Mouse (Mus musculus): ENCODE measurements around the gene Ntf5. TPM values are rescaled to one million over a fixed set of nuclear protein-coding genes. Genes with fewer than 3 reads are reported as not detected.

The Ntf5 gene
- polyA plus RNA-seq, 1 experiment from 2014 or later: 0.10 TPM

GRCm38 (mm10) chr7:45465549-45465948, 52.1 kb downstream of the Ntf5 start:
- H3K4me3 ChIP-seq (replicated peaks; ENCODE audit: low read length): peak overlapping the region; percentile 88
- 69% methylated on average over 9 of the region's 9 CpGs for WGBS
- H3K27me3 ChIP-seq (replicated peaks; ENCODE audit: control insufficient read depth, insufficient read depth, low read length): no peaks in the 10 kb centered on the region
- peaks cover 9% of the 10 kb centered on the region; the same call in 1 of the 2 replicates for H3K36me3 ChIP-seq (ENCODE audit: control insufficient read depth, insufficient read depth)
- H3K4me1 ChIP-seq (replicated peaks; ENCODE audit: control insufficient read depth, insufficient read depth, low read length): peaks cover 20% of the 10 kb centered on the region
- no peak for ATAC-seq
- H3K9ac ChIP-seq (replicated peaks; ENCODE audit: low read depth, low read length): peak overlapping the region; percentile 91; the same call in 1 of the 2 replicates
- H3K27ac ChIP-seq (ENCODE audit: low read length): no peak overlapping the region
- peak overlapping the region; percentile 85 for H3K4me2 ChIP-seq (ENCODE audit: low read length)
- H3K9me3 ChIP-seq (ENCODE audit: control insufficient read depth, low read length): no peaks in the 10 kb centered on the region

- peak; percentile 72 for ATAC-seq
- Histone ChIP-seq H3K27me3 (replicated peaks; ENCODE audit: control insufficient read depth, insufficient read depth, low read length) (no peaks in the 10 kb centered on the region), H3K4me3 (replicated peaks; ENCODE audit: low read length) (peak within 1 kb of the TSS; percentile 88), H3K4me1 (replicated peaks; ENCODE audit: control insufficient read depth, insufficient read depth, low read length) (peaks cover 13% of the 10 kb centered on the region), H3K27ac (ENCODE audit: low read length) (peak within 1 kb of the TSS; percentile 65), H3K4me2 (ENCODE audit: low read length) (peak within 1 kb of the TSS; percentile 85), H3K9ac (replicated peaks; ENCODE audit: low read depth, low read length) (peak within 1 kb of the TSS; percentile 91), H3K36me3 (ENCODE audit: control insufficient read depth, insufficient read depth) (peaks cover 9% of the 10 kb centered on the region; the same call in 1 of the 2 replicates), H3K9me3 (ENCODE audit: control insufficient read depth, low read length) (no peaks in the 10 kb centered on the region)
- WGBS: under 1% methylated on average over 56 of the region's 58 CpGs
Observed at GRCm38 (mm10) chr7:45466283-45467089, 53.0 kb downstream of the Ntf5 start, which contains the start of gene Bax. Gene Bax, minus strand, starts transcription at chr7:45466898.

Small RNA genes within 50 kb of the gene (microRNA-seq; reads per million reads assigned to microRNA genes)
- gene Gm22133: 0.62 reads per million

Other genes with a start within 250 kb of the Ntf5 start
- gene Slc17a7, start 249.7 kb upstream of the Ntf5 start, polyA plus RNA-seq (2015; fragmentation: Nextera tagmentation; extraction: Ambion mirVana): 20.1 and 22.8 TPM in 2 replicates
- 0.51 TPM in 1 of 2 replicates, not detected in the other for gene Gfy, start 234.1 kb upstream of the Ntf5 start, polyA plus RNA-seq (2015; fragmentation: Nextera tagmentation; extraction: Ambion mirVana)
- gene Pth2, start 232.7 kb upstream of the Ntf5 start, polyA plus RNA-seq (2015; fragmentation: Nextera tagmentation; extraction: Ambion mirVana): 0.63 TPM in 1 of 2 replicates, not detected in the other
- 0.58 and 0.95 TPM in 2 replicates for gene Ccdc155, start 208.8 kb upstream of the Ntf5 start, polyA plus RNA-seq (2015; fragmentation: Nextera tagmentation; extraction: Ambion mirVana)
- gene Dkkl1, start 201.5 kb upstream of the Ntf5 start, polyA plus RNA-seq (2015; fragmentation: Nextera tagmentation; extraction: Ambion mirVana): 1.1 and 2.2 TPM in 2 replicates
- 73.1 and 79.5 TPM in 2 replicates for gene Tead2, start 197.9 kb upstream of the Ntf5 start, polyA plus RNA-seq (2015; fragmentation: Nextera tagmentation; extraction: Ambion mirVana)
- gene Cd37, start 174.6 kb upstream of the Ntf5 start, polyA plus RNA-seq (2015; fragmentation: Nextera tagmentation; extraction: Ambion mirVana): 1.5 and 1.6 TPM in 2 replicates
- 0.30 and 0.47 TPM in 2 replicates for gene Slc6a16, start 172.6 kb upstream of the Ntf5 start, polyA plus RNA-seq (2015; fragmentation: Nextera tagmentation; extraction: Ambion mirVana)
- gene Slc6a21, start 136.2 kb upstream of the Ntf5 start, polyA plus RNA-seq (2015; fragmentation: Nextera tagmentation; extraction: Ambion mirVana): not detected in 2 replicates
- gene Trpm4, start 79.9 kb upstream of the Ntf5 start, polyA plus RNA-seq (2015; fragmentation: Nextera tagmentation; extraction: Ambion mirVana): 8.2 and 10.1 TPM in 2 replicates
- 0.60 TPM in 1 of 2 replicates, not detected in the other for gene Hrc, start 78.4 kb upstream of the Ntf5 start, polyA plus RNA-seq (2015; fragmentation: Nextera tagmentation; extraction: Ambion mirVana)
- 16.1 and 19.7 TPM in 2 replicates for gene Ppfia3, start 46.7 kb upstream of the Ntf5 start, polyA plus RNA-seq (2015; fragmentation: Nextera tagmentation; extraction: Ambion mirVana)
- 6.1 and 18.5 TPM in 2 replicates for gene Lin7b, start 43.1 kb upstream of the Ntf5 start, polyA plus RNA-seq (2015; fragmentation: Nextera tagmentation; extraction: Ambion mirVana)
- gene Snrnp70, start 18.0 kb upstream of the Ntf5 start, polyA plus RNA-seq (2015; fragmentation: Nextera tagmentation; extraction: Ambion mirVana): 206 and 215 TPM in 2 replicates
- gene Kcna7, start 8.0 kb upstream of the Ntf5 start, polyA plus RNA-seq (2015; fragmentation: Nextera tagmentation; extraction: Ambion mirVana): not detected in 2 replicates
- 0.44 and 0.65 TPM in 2 replicates for gene Lhb, start 7.1 kb downstream of the Ntf5 start, polyA plus RNA-seq (2015; fragmentation: Nextera tagmentation; extraction: Ambion mirVana)
- 19.9 and 21.6 TPM in 2 replicates for gene Gys1, start 21.1 kb downstream of the Ntf5 start, polyA plus RNA-seq (2015; fragmentation: Nextera tagmentation; extraction: Ambion mirVana)
- gene Ruvbl2, start 24.4 kb downstream of the Ntf5 start, polyA plus RNA-seq (2015; fragmentation: Nextera tagmentation; extraction: Ambion mirVana): 137 and 147 TPM in 2 replicates
- gene Ftl1, start 46.2 kb downstream of the Ntf5 start, polyA plus RNA-seq (2015; fragmentation: Nextera tagmentation; extraction: Ambion mirVana): 5,701 and 5,899 TPM in 2 replicates
- 225 and 257 TPM in 2 replicates for gene Bax, start 53.2 kb downstream of the Ntf5 start, polyA plus RNA-seq (2015; fragmentation: Nextera tagmentation; extraction: Ambion mirVana)
- gene Tulp2, start 68.2 kb downstream of the Ntf5 start, polyA plus RNA-seq (2015; fragmentation: Nextera tagmentation; extraction: Ambion mirVana): 0.12 TPM in 1 of 2 replicates, not detected in the other
- gene Gm45808, start 73.1 kb downstream of the Ntf5 start, polyA plus RNA-seq (2015; fragmentation: Nextera tagmentation; extraction: Ambion mirVana): not detected in 2 replicates
- 2.2 and 3.0 TPM in 2 replicates for gene Dhdh, start 75.1 kb downstream of the Ntf5 start, polyA plus RNA-seq (2015; fragmentation: Nextera tagmentation; extraction: Ambion mirVana)
- 106 and 107 TPM in 2 replicates for gene Nucb1, start 96.7 kb downstream of the Ntf5 start, polyA plus RNA-seq (2015; fragmentation: Nextera tagmentation; extraction: Ambion mirVana)
- 14.4 and 16.4 TPM in 2 replicates for gene Ppp1r15a, start 112.6 kb downstream of the Ntf5 start, polyA plus RNA-seq (2015; fragmentation: Nextera tagmentation; extraction: Ambion mirVana)
- gene Plekha4, start 112.6 kb downstream of the Ntf5 start, polyA plus RNA-seq (2015; fragmentation: Nextera tagmentation; extraction: Ambion mirVana): 0.57 and 0.81 TPM in 2 replicates
- not detected in 2 replicates for gene Hsd17b14, start 141.2 kb downstream of the Ntf5 start, polyA plus RNA-seq (2015; fragmentation: Nextera tagmentation; extraction: Ambion mirVana)
- gene Bcat2, start 156.5 kb downstream of the Ntf5 start, polyA plus RNA-seq (2015; fragmentation: Nextera tagmentation; extraction: Ambion mirVana): 24.2 and 24.5 TPM in 2 replicates
- not detected in 2 replicates for gene Fgf21, start 201.8 kb downstream of the Ntf5 start, polyA plus RNA-seq (2015; fragmentation: Nextera tagmentation; extraction: Ambion mirVana)
- gene Fut1, start 203.6 kb downstream of the Ntf5 start, polyA plus RNA-seq (2015; fragmentation: Nextera tagmentation; extraction: Ambion mirVana): not detected in 2 replicates
- not detected in 2 replicates for gene Izumo1, start 208.1 kb downstream of the Ntf5 start, polyA plus RNA-seq (2015; fragmentation: Nextera tagmentation; extraction: Ambion mirVana)
- 13.5 and 15.1 TPM in 2 replicates for gene Rasip1, start 213.8 kb downstream of the Ntf5 start, polyA plus RNA-seq (2015; fragmentation: Nextera tagmentation; extraction: Ambion mirVana)
- 2.8 and 4.2 TPM in 2 replicates for gene Mamstr, start 226.3 kb downstream of the Ntf5 start, polyA plus RNA-seq (2015; fragmentation: Nextera tagmentation; extraction: Ambion mirVana)